Mouse (Mus musculus) heart, adult 2 months (tissue): ENCODE measurements around the gene Itpkb. TPM values are rescaled to one million over a fixed set of nuclear protein-coding genes. Genes with fewer than 3 reads are reported as not detected.

Source experiments
- DNase-seq, 2 experiments: peaks; one replicate each; pipeline ENCODE4 v3.0.0; 2021
- H3K27ac ChIP-seq: fragments of 200-600 bp; 2 replicates; pipeline ENCODE4 v1.8.1; 2022
- H3K27me3 ChIP-seq: fragments of 200-500 bp; 2 replicates; pipeline ENCODE4 v1.6.1; 2012; ENCODE audit warnings: mild to moderate bottlenecking, low read length, inconsistent platforms, mixed read lengths; ENCODE audit not compliant: control insufficient read depth, insufficient read depth
- H3K36me3 ChIP-seq: fragments of 200-500 bp; 2 replicates; pipeline ENCODE4 v1.6.1; 2012; ENCODE audit warnings: low read length, inconsistent platforms; ENCODE audit not compliant: control insufficient read depth, insufficient read depth
- H3K4me1 ChIP-seq: fragments of 200-500 bp; 2 replicates; pipeline ENCODE4 v1.6.1; 2011; ENCODE audit warnings: low read length; ENCODE audit not compliant: control insufficient read depth, insufficient read depth
- H3K4me3 ChIP-seq: fragments of 200-600 bp; 2 replicates; pipeline ENCODE4 v1.8.1; 2022
- H3K79me2 ChIP-seq: fragments of 200-500 bp; replicated peaks from 2 replicates; pipeline ENCODE4 v1.6.1; 2012; ENCODE audit warnings: mild to moderate bottlenecking, inconsistent platforms, low read length, moderate library complexity, mixed read lengths; ENCODE audit not compliant: control insufficient read depth, insufficient read depth
- H3K9ac ChIP-seq: fragments of 200-500 bp; 2 replicates; pipeline ENCODE4 v1.6.1; 2012; ENCODE audit warnings: low read depth, mild to moderate bottlenecking, control low read depth, inconsistent platforms, low read length, mixed read lengths
- CTCF ChIP-seq: fragments of 200-600 bp; IDR thresholded peaks from 2 replicates; pipeline ENCODE4 v1.8.1; 2022; ENCODE audit warnings: antibody characterized with exemption, mild to moderate bottlenecking, moderate library complexity
- EP300 ChIP-seq: fragments of 200-500 bp; IDR thresholded peaks from 2 replicates; pipeline ENCODE4 v1.6.1; 2011; ENCODE audit warnings: low read depth, low read length, control low read depth; ENCODE audit not compliant: insufficient read depth
- POLR2A ChIP-seq: fragments of 200-500 bp; IDR thresholded peaks from 2 replicates; pipeline ENCODE4 v1.6.1; 2011; ENCODE audit warnings: mild to moderate bottlenecking, low read depth, low read length, control low read depth; ENCODE audit not compliant: insufficient read depth
- WGBS: fragments of 180-500 bp; shearing (Covaris S2); methylation state at CpG from one replicate; pipeline ENCODE4 v1.1.7; 2018; 5-methylcytosine and 5-hydroxymethylcytosine counted together
- intact Hi-C: fragments of 180-260 bp; cut with DNase I; formaldehyde crosslinking; loops from one replicate; pipeline ENCODE4 v1.15.1; 2025
- polyA plus RNA-seq: library from polyadenylated mRNA; depleted of rRNA; stranded (reverse); fragments of >200 nt; gene quantifications from 2 replicates; pipeline ENCODE4 v1.2.3, GENCODE M21; 2012
- total RNA-seq, 2 experiments: library from RNA; stranded (reverse); gene quantifications; 2 replicates each; pipeline ENCODE4 v1.2.3; 2021

The Itpkb gene
- total and polyA plus RNA-seq, 3 experiments, result 21.5 to 50.7 (median 50.0) TPM

- Histone ChIP-seq H3K4me3 (no peak overlapping the region), H3K27ac (no peak overlapping the region), H3K27me3 (no peaks in the 10 kb centered on the region), H3K79me2 (no peaks in the 10 kb centered on the region), H3K4me1 (peaks cover 7% of the 10 kb centered on the region), H3K36me3 (no peaks in the 10 kb centered on the region), H3K9ac (no peak overlapping the region)
- TF ChIP-seq EP300, result no peak
- no peak for TF ChIP-seq CTCF
- TF ChIP-seq POLR2A, result no peak
- intact Hi-C loops, result no loop called here
- 64% methylated on average over 5 of the region's 5 CpGs for WGBS
- no peak for DNase-seq
Observed at GRCm38 (mm10) chr1:180318407-180318806, 11.9 kb upstream of the Itpkb start.

GRCm38 (mm10) chr1:180319895-180320294 is 10.4 kb upstream of the Itpkb start:
- no peak overlapping the region for H3K27ac ChIP-seq
- H3K4me3 ChIP-seq, result no peak overlapping the region
- H3K27me3 ChIP-seq, result no peaks in the 10 kb centered on the region
- H3K79me2 ChIP-seq, result no peaks in the 10 kb centered on the region
- 60% methylated on average over 10 of the region's 10 CpGs for WGBS
- no peak for DNase-seq
- peaks cover 3% of the 10 kb centered on the region; the same call in 1 of the 2 replicates for H3K4me1 ChIP-seq
- intact Hi-C loops, result no loop called here
- TF ChIP-seq EP300 (no peak), CTCF (no peak), POLR2A (no peak)
- no peaks in the 10 kb centered on the region for H3K36me3 ChIP-seq
- no peak overlapping the region for H3K9ac ChIP-seq

- intact Hi-C loops, result no loop called here
- Histone ChIP-seq H3K79me2 (no peaks in the 10 kb centered on the region), H3K9ac (no peak overlapping the region), H3K27ac (no peak overlapping the region), H3K4me3 (no peak overlapping the region), H3K36me3 (no peaks in the 10 kb centered on the region), H3K27me3 (no peaks in the 10 kb centered on the region), H3K4me1 (peaks cover 3% of the 10 kb centered on the region; the same call in 1 of the 2 replicates)
- 85% methylated on average over 3 of the region's 3 CpGs for WGBS
- no peak for TF ChIP-seq EP300
- TF ChIP-seq POLR2A, result no peak
- TF ChIP-seq CTCF, result no peak
- DNase-seq, result peak in 1 of 2 experiments; percentile 33
Observed at GRCm38 (mm10) chr1:180322896-180323295, 7.4 kb upstream of the Itpkb start.

GRCm38 (mm10) chr1:180323491-180323890 is 6.8 kb upstream of the Itpkb start:
- no peak overlapping the region for H3K4me3 ChIP-seq
- no peaks in the 10 kb centered on the region for H3K27me3 ChIP-seq
- DNase-seq, result no peak
- H3K4me1 ChIP-seq, result 0 out of 2 replicates have a peak, but pooled peaks cover 2% of the 10 kb centered on the region
- 81% methylated on average over 5 of the region's 5 CpGs for WGBS
- intact Hi-C loops, result no loop called here
- no peak overlapping the region for H3K9ac ChIP-seq
- H3K79me2 ChIP-seq, result no peaks in the 10 kb centered on the region
- H3K36me3 ChIP-seq, result no peaks in the 10 kb centered on the region
- TF ChIP-seq CTCF (no peak), EP300 (no peak), POLR2A (no peak)
- no peak overlapping the region for H3K27ac ChIP-seq

GRCm38 (mm10) chr1:180324271-180324670 is 6.0 kb upstream of the Itpkb start:
- Histone ChIP-seq H3K36me3 (no peaks in the 10 kb centered on the region), H3K27ac (no peak overlapping the region), H3K4me3 (no peak overlapping the region), H3K79me2 (no peaks in the 10 kb centered on the region), H3K27me3 (no peaks in the 10 kb centered on the region), H3K9ac (no peak overlapping the region), H3K4me1 (peaks cover 4% of the 10 kb centered on the region)
- no peak for DNase-seq
- intact Hi-C loops, result loop anchor here (2.0 kb wide), 1 partner anchor 27 kb away; no protein-coding TSS in a partner anchor
- no peak for TF ChIP-seq CTCF
- TF ChIP-seq POLR2A, result no peak
- no peak for TF ChIP-seq EP300
- 86% methylated on average over 4 of the region's 4 CpGs for WGBS

- DNase-seq, result no peak
- Histone ChIP-seq H3K27ac (peak overlapping the region; percentile 98), H3K4me1 (peaks cover 4% of the 10 kb centered on the region), H3K27me3 (no peaks in the 10 kb centered on the region), H3K36me3 (peaks cover 2% of the 10 kb centered on the region; the same call in 1 of the 2 replicates), H3K79me2 (peaks cover 14% of the 10 kb centered on the region), H3K4me3 (peak overlapping the region; percentile 39), H3K9ac (peak overlapping the region; percentile 65)
- WGBS, result 23% methylated on average over 12 of the region's 12 CpGs
- intact Hi-C loops, result loop anchor here (2.0 kb wide), 2 partner anchors 16 to 60 kb away; no protein-coding TSS in a partner anchor
- TF ChIP-seq POLR2A (no peak; the same call in 1 of the 2 replicates), CTCF (peak; percentile 71)
Observed at GRCm38 (mm10) chr1:180328794-180329665, 1.3 kb upstream of the Itpkb start.
